Mouse (Mus musculus) adipocyte (in vitro differentiated cells): ENCODE results near the gene Shisa4.
"Not testable (repeated sequence)": the region's sequence is repeated elsewhere in the genome, so short reads cannot be mapped to it uniquely, and the experiment has no call there.

Source experiments
- DNase-seq: peaks from one replicate; pipeline ENCODE4 v3.0.0-alpha.2; 2016; ENCODE audit warnings: low spot score

Shisa4 gene

GRCm38 (mm10) chr1:135374868-135375581, at the start of gene Shisa4:
Shisa4 (minus strand) TSS chr1:135375237.
- peak; percentile 68 for DNase-seq

- DNase-seq = peak; percentile 57
Observed at GRCm38 (mm10) chr1:135422772-135423171, 47.7 kb upstream of the Shisa4 start.

- DNase-seq = peak; percentile 65
Observed at GRCm38 (mm10) chr1:135413996-135414395, 39.0 kb upstream of the Shisa4 start.

- DNase-seq = no peak
Observed at GRCm38 (mm10) chr1:135412130-135412529, 37.1 kb upstream of the Shisa4 start.

- peak; percentile 88 for DNase-seq
Observed at GRCm38 (mm10) chr1:135410967-135411366, 35.9 kb upstream of the Shisa4 start.

- no peak for DNase-seq
Observed at GRCm38 (mm10) chr1:135408973-135409372, 33.9 kb upstream of the Shisa4 start.

GRCm38 (mm10) chr1:135405356-135405755, 30.3 kb upstream of the Shisa4 start:
- DNase-seq = no peak

- no peak for DNase-seq
Observed at GRCm38 (mm10) chr1:135401452-135402110, 26.5 kb upstream of the Shisa4 start.

GRCm38 (mm10) chr1:135399466-135399865, 24.4 kb upstream of the Shisa4 start:
- DNase-seq = no peak

GRCm38 (mm10) chr1:135385161-135385560, 10.1 kb upstream of the Shisa4 start:
- DNase-seq = no peak

GRCm38 (mm10) chr1:135384171-135384570, 9.1 kb upstream of the Shisa4 start:
- DNase-seq = no peak

- not testable (repeated sequence) for DNase-seq
Observed at GRCm38 (mm10) chr1:135381560-135381959, 6.5 kb upstream of the Shisa4 start.

- no peak for DNase-seq
Observed at GRCm38 (mm10) chr1:135380071-135380991, 5.3 kb upstream of the Shisa4 start.

- no peak for DNase-seq
Observed at GRCm38 (mm10) chr1:135379048-135379447, 4.0 kb upstream of the Shisa4 start.

- DNase-seq = no peak
Observed at GRCm38 (mm10) chr1:135378576-135378975, 3.5 kb upstream of the Shisa4 start.

- peak; percentile 36 for DNase-seq
Observed at GRCm38 (mm10) chr1:135374175-135374867, 716 bp downstream of the Shisa4 start.

GRCm38 (mm10) chr1:135373171-135373677, 1.8 kb downstream of the Shisa4 start:
- no peak for DNase-seq

- no peak for DNase-seq
Observed at GRCm38 (mm10) chr1:135369415-135369814, 5.6 kb downstream of the Shisa4 start.

GRCm38 (mm10) chr1:135368982-135369381, 6.1 kb downstream of the Shisa4 start:
- DNase-seq = peak; percentile 94

- DNase-seq = peak; percentile 98
Observed at GRCm38 (mm10) chr1:135368245-135368644, 6.8 kb downstream of the Shisa4 start.

GRCm38 (mm10) chr1:135367595-135367994, 7.4 kb downstream of the Shisa4 start:
- peak; percentile 32 for DNase-seq

GRCm38 (mm10) chr1:135367005-135367404, 8.0 kb downstream of the Shisa4 start:
- DNase-seq = peak; percentile 80
